Mouse (Mus musculus) G1E (cell line): ENCODE results near the gene Stx6.

Experiments
- CTCF ChIP-seq: IDR thresholded peaks from 2 replicates; pipeline ENCODE4 v1.5.1; 2012; ENCODE audit warnings: low read depth, low read length, inconsistent platforms, mixed read lengths
- GATA1 ChIP-seq: IDR thresholded peaks from 2 replicates; pipeline ENCODE4 v1.6.1; 2012; ENCODE audit warnings: borderline replicate concordance, low read length, inconsistent platforms, mixed read lengths
- POLR2AphosphoS5 ChIP-seq: IDR thresholded peaks from 2 replicates; pipeline ENCODE4 v1.6.1; 2012; ENCODE audit warnings: low read depth, low read length, inconsistent platforms; ENCODE audit not compliant: insufficient replicate concordance
- TAL1 ChIP-seq: conservative IDR thresholded peaks from 2 replicates; pipeline ENCODE4 v1.6.1; 2012; ENCODE audit warnings: low read depth, low read length, inconsistent platforms, mixed read lengths

GRCm38 (mm10) chr1:155247441-155247840 is 88.9 kb downstream of the Stx6 start:
- no peak for TF ChIP-seq TAL1
- TF ChIP-seq GATA1, result no peak
- TF ChIP-seq CTCF, result no peak
- TF ChIP-seq POLR2AphosphoS5, result no peak
